ENCODE assay signal across 8 mouse cellular contexts in genomic region chr1:193376478-193377134, GRCm38 (mm10). TPM values are rescaled to one million over a fixed set of nuclear protein-coding genes. Genes with fewer than 3 reads are reported as not detected.
DNase-seq lines count a peak whose midpoint lies in the region; ATAC-seq and TF ChIP-seq lines count a peak whose summit lies in the region.

No protein-coding gene starts in this region.

- peak; percentile 42 for DNase-seq in kidney, adult 18-20 months
- no peak for DNase-seq in kidney, adult 11 months
- DNase-seq in Patski (ENCODE audit: low read depth, low spot score) = no peak
- peak; percentile 45 to 55 for DNase-seq in kidney, postnatal 25 days
- peak; percentile 60 for DNase-seq in thymus, adult 2 months

- WGBS in heart, embryonic 15.5 days = 23% methylated on average over 4 of the region's 4 CpGs
- 30% methylated on average over 4 of the region's 4 CpGs for WGBS in midbrain, embryonic 13.5 days
- WGBS in thymus, adult 2 months = 58% methylated on average over 4 of the region's 4 CpGs

- no peak overlapping the region for H3K9ac ChIP-seq in heart, embryonic 15.5 days
- H3K9ac ChIP-seq in midbrain, embryonic 13.5 days (replicated peaks) = no peak overlapping the region

- TF ChIP-seq CTCF in Patski (IDR thresholded peaks at IDR 0.05) = peak; percentile 93
- peak; percentile 96 for TF ChIP-seq CTCF in cortical plate, adult 2 months (IDR thresholded peaks at IDR 0.05; ENCODE audit: extremely low read depth, insufficient read depth, low read length)
- peak; percentile 63; the same call in 1 of the 2 replicates for TF ChIP-seq CTCF in thymus, adult 2 months (IDR thresholded peaks at IDR 0.05; ENCODE audit: borderline replicate concordance, control insufficient read depth, extremely low read depth, insufficient read depth, low read length, poor library complexity)

- POLR2A ChIA-PET in Patski (lab: Charles Lee) = interaction anchor here (1.4 kb wide), 1 partner anchor 117 kb away, joined by 3 read pairs; no protein-coding TSS in a partner anchor

- ATAC-seq in Patski = no peak
- ATAC-seq in heart, embryonic 15.5 days (replicated peaks; ENCODE audit: insufficient number of reproducible peaks, insufficient read depth, low FRiP score, low read depth) = peak; percentile 35; the same call in 1 of the 2 replicates
- peak; percentile 77 for ATAC-seq in midbrain, embryonic 13.5 days

- peaks cover 4% of the 10 kb centered on the region; the same call in 1 of the 2 replicates for H3K4me1 ChIP-seq in cortical plate, adult 2 months (ENCODE audit: control insufficient read depth, insufficient read depth, low read length)
- H3K4me1 ChIP-seq in heart, embryonic 15.5 days (replicated peaks) = peaks cover 4% of the 10 kb centered on the region
- peaks cover 2% of the 10 kb centered on the region for H3K4me1 ChIP-seq in midbrain, embryonic 13.5 days (replicated peaks)
- no peaks in the 10 kb centered on the region for H3K4me1 ChIP-seq in thymus, adult 2 months (replicated peaks; ENCODE audit: control insufficient read depth, insufficient read depth, low read length)

- no peaks in the 10 kb centered on the region for H3K27me3 ChIP-seq in Patski
- H3K27me3 ChIP-seq in heart, embryonic 15.5 days = no peaks in the 10 kb centered on the region
- H3K27me3 ChIP-seq in midbrain, embryonic 13.5 days = no peaks in the 10 kb centered on the region
- H3K27me3 ChIP-seq in thymus, adult 2 months (ENCODE audit: control insufficient read depth, insufficient read depth, low read length) = no peaks in the 10 kb centered on the region

- H3K4me3 ChIP-seq in cortical plate, adult 2 months (ENCODE audit: insufficient read depth, low read length) = no peak overlapping the region
- H3K4me3 ChIP-seq in heart, embryonic 15.5 days = no peak overlapping the region
- no peak overlapping the region for H3K4me3 ChIP-seq in midbrain, embryonic 13.5 days (replicated peaks)
- no peak overlapping the region for H3K4me3 ChIP-seq in thymus, adult 2 months (ENCODE audit: control insufficient read depth, insufficient read depth, low read length)

- CTCF ChIA-PET in Patski (lab: Charles Lee) = interaction anchor here (0.6 to 15.6 kb wide), 15 partner anchors 9 to 210 kb away, joined by 3 to 297 read pairs (median 3); no protein-coding TSS in a partner anchor

- no peak overlapping the region for H3K27ac ChIP-seq in cortical plate, adult 2 months (ENCODE audit: insufficient read depth, low read length)
- no peak overlapping the region for H3K27ac ChIP-seq in heart, embryonic 15.5 days
- H3K27ac ChIP-seq in midbrain, embryonic 13.5 days = no peak overlapping the region
- no peak overlapping the region for H3K27ac ChIP-seq in thymus, adult 2 months (ENCODE audit: control insufficient read depth, insufficient read depth, low read length)

- in situ Hi-C loops in Patski (cut with MboI; ENCODE audit: low pct_unique_long_range_greater_than_20kb) = loop anchor here (5.0 kb wide), 2 partner anchors 44 to 119 kb away; no protein-coding TSS in a partner anchor

- H3K36me3 ChIP-seq in heart, embryonic 15.5 days = no peaks in the 10 kb centered on the region
- H3K36me3 ChIP-seq in midbrain, embryonic 13.5 days = no peaks in the 10 kb centered on the region
- H3K36me3 ChIP-seq in thymus, adult 2 months (ENCODE audit: control insufficient read depth, insufficient read depth, low read length) = no peaks in the 10 kb centered on the region

- no peak for TF ChIP-seq POLR2A in cortical plate, adult 2 months (IDR thresholded peaks at IDR 0.05; ENCODE audit: extremely low read depth, insufficient read depth, low read length)
- TF ChIP-seq POLR2A in thymus, adult 2 months (IDR thresholded peaks at IDR 0.05; ENCODE audit: control insufficient read depth, extremely low read depth, insufficient read depth, low read length, poor library complexity) = no peak

- H3K9me3 ChIP-seq in heart, embryonic 15.5 days (replicated peaks) = no peaks in the 10 kb centered on the region
- H3K9me3 ChIP-seq in midbrain, embryonic 13.5 days = no peaks in the 10 kb centered on the region

- no peak overlapping the region for H3K4me2 ChIP-seq in heart, embryonic 15.5 days
- H3K4me2 ChIP-seq in midbrain, embryonic 13.5 days (replicated peaks) = no peak overlapping the region

RNA-seq across cellular contexts. Expression of gene Camk1g, which starts 6.5 kb away (rescaled TPM):
- 0.69 TPM for polyA plus RNA-seq in Patski (2021)
- 34.4 and 34.5 TPM in 2 replicates for polyA plus RNA-seq in cortical plate, adult 2 months (2012; rRNA removed)
- polyA plus RNA-seq in heart, embryonic 15.5 days (2015; fragmentation: Nextera tagmentation; extraction: Ambion mirVana) = 11.5 and 13.3 TPM in 2 replicates
- polyA plus RNA-seq in midbrain, embryonic 13.5 days (2015; fragmentation: Nextera tagmentation; extraction: Ambion mirVana) = 42.5 and 43.0 TPM in 2 replicates
- polyA plus RNA-seq in thymus, adult 2 months (2012; rRNA removed) = 2.9 and 3.4 TPM in 2 replicates

Comparison
In these comparisons a context has a peak if more than half of its experiments do, and no peak if none do; other contexts are left out.
1. DNase-seq: peak in kidney, adult 18-20 months (single experiment), kidney, postnatal 25 days (2 of 2) and thymus, adult 2 months (single experiment); none in kidney, adult 11 months (single experiment) and Patski (single experiment).
2. Peak in every context shown above with its lines, with median percentiles within 50 percentile points of each other: CTCF ChIP-seq.